Mouse (Mus musculus) testis, adult 2 months (tissue): Measurements from ENCODE around the gene Snrpf.

ENCODE experiments used
- CTCF ChIP-seq: fragments of 200-500 bp; IDR thresholded peaks from 2 replicates; pipeline ENCODE4 v1.5.1; 2012; ENCODE audit warnings: low read depth, mild to moderate bottlenecking, inconsistent platforms, low read length, moderate library complexity; ENCODE audit not compliant: control insufficient read depth, insufficient read depth, insufficient replicate concordance
- POLR2A ChIP-seq: fragments of 200-500 bp; IDR thresholded peaks from 2 replicates; pipeline ENCODE4 v1.6.1; 2012; ENCODE audit warnings: low read depth, mild to moderate bottlenecking, inconsistent platforms, low read length, moderate library complexity; ENCODE audit not compliant: control insufficient read depth

DNA sequence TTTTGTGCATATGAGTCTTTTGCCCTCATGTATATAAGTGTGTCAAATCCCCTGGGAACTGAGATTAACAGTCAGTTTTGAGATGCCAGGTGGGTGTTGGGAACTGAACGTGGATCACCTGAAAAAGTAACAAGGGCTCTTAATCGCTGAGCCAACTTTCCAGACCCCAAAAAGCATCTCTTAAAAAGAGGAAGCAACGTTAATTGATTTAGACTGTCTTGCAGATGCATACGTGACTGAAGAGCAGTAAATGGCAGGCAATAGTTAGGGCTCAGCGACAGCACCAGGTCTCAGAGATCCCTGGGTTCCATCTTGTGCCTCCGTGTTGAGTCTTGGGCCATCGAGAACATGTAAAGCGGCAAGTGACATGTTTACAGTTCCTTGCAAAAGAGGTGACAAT is 36.9 kb downstream of the Snrpf start:
- TF ChIP-seq CTCF (no peak), POLR2A (no peak)
